In the genomic region with DNA sequence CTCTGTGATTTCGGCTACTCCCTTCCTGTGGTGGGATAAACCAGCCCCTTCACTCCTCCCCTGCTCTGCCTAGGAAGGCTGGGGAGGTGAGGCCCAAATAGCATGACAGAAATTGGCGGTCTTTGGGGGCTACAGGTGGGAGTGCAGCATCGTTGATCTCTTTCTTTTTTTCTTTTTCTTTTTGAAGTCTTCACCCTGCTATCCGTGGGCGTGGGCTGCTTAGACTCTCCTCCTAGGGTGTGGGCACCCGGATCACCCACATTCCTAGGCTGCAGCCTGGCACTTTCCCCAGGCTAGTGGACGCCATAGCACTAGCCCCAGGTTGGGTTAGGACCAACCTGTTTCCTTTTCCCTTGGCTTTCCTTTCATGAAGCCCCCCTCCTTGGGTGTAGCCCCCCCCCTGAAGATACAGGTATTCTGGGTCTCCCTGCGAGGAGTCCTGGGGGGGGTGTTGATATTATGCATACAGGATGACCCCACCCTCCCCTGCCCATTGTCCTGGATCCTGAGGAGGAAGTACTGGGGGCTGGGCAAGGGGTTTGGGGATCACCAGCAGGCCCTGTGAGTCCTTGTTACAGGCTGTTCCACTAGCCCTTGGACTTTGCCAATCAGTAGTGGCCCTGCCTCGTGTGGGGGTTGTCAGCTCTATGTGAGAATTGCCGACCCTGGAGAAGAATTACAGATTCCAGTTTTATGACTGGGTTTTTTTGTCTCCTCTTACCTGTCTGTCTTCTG, we compare ENCODE assay signal across 8 mouse cellular contexts. TPM values are rescaled to one million over a fixed set of nuclear protein-coding genes. Genes with fewer than 3 reads are reported as not detected.
A peak's percentile ranks its signal among the peaks of the same experiment; 100 is the strongest.
DNase-seq lines count a peak whose midpoint lies in the region; ATAC-seq and TF ChIP-seq lines count a peak whose summit lies in the region.

No protein-coding gene starts in this region.

- peak; percentile 13 for DNase-seq in CD4-positive, CD25-positive, alpha-beta regulatory T cell, adult 2 months (ENCODE audit: low read depth, low spot score)
- DNase-seq in G1E (ENCODE audit: low spot score): peak; percentile 16
- DNase-seq in right cerebral cortex, postnatal 4 days: no peak
- DNase-seq in layer of hippocampus, adult 9-10 months (ENCODE audit: low spot score): no peak

- peak overlapping the region; percentile 98 for H3K9ac ChIP-seq in heart, embryonic 14.5 days (ENCODE audit: low read length)
- H3K9ac ChIP-seq in limb, embryonic 13.5 days: peak overlapping the region; percentile 93
- H3K9ac ChIP-seq in neural tube, embryonic 13.5 days: peak overlapping the region; percentile 94

- peak overlapping the region; percentile 82 for H3K4me3 ChIP-seq in G1E (ENCODE audit: low read depth, low read length)
- peak overlapping the region; percentile 93 to 97 for H3K4me3 ChIP-seq in heart, embryonic 14.5 days (ENCODE audit: control insufficient read depth in 1 of 2, insufficient read depth in 1 of 2, low read depth in 1 of 2, low read length in 2 of 2)
- peak overlapping the region; percentile 85 for H3K4me3 ChIP-seq in limb, embryonic 13.5 days
- peak overlapping the region; percentile 89 for H3K4me3 ChIP-seq in neural tube, embryonic 13.5 days

- TF ChIP-seq CTCF in G1E (IDR thresholded peaks at IDR 0.05; ENCODE audit: low read depth, low read length): no peak

- H3K9me3 ChIP-seq in G1E (replicated peaks): no peaks in the 10 kb centered on the region
- H3K9me3 ChIP-seq in heart, embryonic 14.5 days (ENCODE audit: control insufficient read depth, low read length): no peaks in the 10 kb centered on the region
- no peaks in the 10 kb centered on the region for H3K9me3 ChIP-seq in limb, embryonic 13.5 days
- H3K9me3 ChIP-seq in neural tube, embryonic 13.5 days: no peaks in the 10 kb centered on the region

- peak overlapping the region; percentile 92 for H3K4me2 ChIP-seq in heart, embryonic 14.5 days (ENCODE audit: low read length)
- peak overlapping the region; percentile 83 for H3K4me2 ChIP-seq in limb, embryonic 13.5 days (replicated peaks)
- peak overlapping the region; percentile 89 for H3K4me2 ChIP-seq in neural tube, embryonic 13.5 days

- no peak for ATAC-seq in CD4-positive, CD25-positive, alpha-beta regulatory T cell, adult 4 months
- ATAC-seq in G1E (ENCODE audit: extremely low read depth, insufficient number of reproducible peaks, low FRiP score, poor library complexity, severe bottlenecking): no peak
- ATAC-seq in heart, embryonic 14.5 days (ENCODE audit: insufficient number of reproducible peaks, insufficient read depth, low FRiP score, low read depth): no peak
- no peak for ATAC-seq in limb, embryonic 13.5 days (ENCODE audit: low FRiP score, low read depth)
- ATAC-seq in neural tube, embryonic 13.5 days (ENCODE audit: low read depth): no peak

- H3K4me1 ChIP-seq in G1E (ENCODE audit: insufficient read depth, low read depth, low read length): peaks cover 27% of the 10 kb centered on the region
- H3K4me1 ChIP-seq in heart, embryonic 14.5 days (ENCODE audit: control insufficient read depth in 2 of 2, insufficient read depth in 2 of 2, low read length in 2 of 2): peaks cover 16 to 31% of the 10 kb centered on the region in 2 experiments
- peaks cover 27% of the 10 kb centered on the region for H3K4me1 ChIP-seq in limb, embryonic 13.5 days
- peaks cover 28% of the 10 kb centered on the region for H3K4me1 ChIP-seq in neural tube, embryonic 13.5 days (replicated peaks)

- H3K27ac ChIP-seq in heart, embryonic 14.5 days (replicated peaks in 1 of 2; ENCODE audit: control insufficient read depth in 1 of 2, insufficient read depth in 1 of 2, low read depth in 2 of 2, low read length in 2 of 2): peak overlapping the region; percentile 84 to 98
- 0 out of 2 replicates have a peak overlapping the region, but pooled peaks have one; percentile 93 for H3K27ac ChIP-seq in limb, embryonic 13.5 days
- no peak overlapping the region for H3K27ac ChIP-seq in neural tube, embryonic 13.5 days (replicated peaks)

- peaks cover 43% of the 10 kb centered on the region for H3K36me3 ChIP-seq in G1E (replicated peaks)
- H3K36me3 ChIP-seq in heart, embryonic 14.5 days (ENCODE audit: control insufficient read depth, insufficient read depth, low read length): peaks cover 34% of the 10 kb centered on the region
- H3K36me3 ChIP-seq in limb, embryonic 13.5 days: peaks cover 40% of the 10 kb centered on the region
- peaks cover 33% of the 10 kb centered on the region for H3K36me3 ChIP-seq in neural tube, embryonic 13.5 days

- WGBS in heart, embryonic 14.5 days: 6% methylated on average over 10 of the region's 10 CpGs
- WGBS in limb, embryonic 13.5 days: 8% methylated on average over 10 of the region's 10 CpGs
- WGBS in neural tube, embryonic 13.5 days: 11% methylated on average over 10 of the region's 10 CpGs

- no peaks in the 10 kb centered on the region for H3K27me3 ChIP-seq in G1E (ENCODE audit: insufficient read depth, low read length)
- H3K27me3 ChIP-seq in heart, embryonic 14.5 days (ENCODE audit: control insufficient read depth, insufficient read depth, low read length): no peaks in the 10 kb centered on the region
- H3K27me3 ChIP-seq in limb, embryonic 13.5 days: no peaks in the 10 kb centered on the region
- H3K27me3 ChIP-seq in neural tube, embryonic 13.5 days: no peaks in the 10 kb centered on the region

RNA-seq across cellular contexts. Expression of gene Kif1c, which starts 1.0 kb away (rescaled TPM):
- polyA plus RNA-seq in CD4-positive, CD25-positive, alpha-beta regulatory T cell, adult 4 months (2017; shearing (Covaris generic)): 1 to 10 TPM; 1.0 to 1.1 TPM
- 11.6 and 11.7 TPM in 2 replicates for total RNA-seq in G1E (2014; fragmentation: Nextera tagmentation)
- 12.3 and 13.9 TPM in 2 replicates for total RNA-seq in G1E (2017)
- 30.4 and 38.8 TPM in 2 replicates for polyA plus RNA-seq in G1E (2012)
- polyA plus RNA-seq in heart, embryonic 14.5 days (2014; fragmentation: Nextera tagmentation; extraction: Ambion mirVana): 13.9 and 18.9 TPM in 2 replicates
- 3.4 and 3.6 TPM in 2 replicates for polyA plus RNA-seq in limb, embryonic 13.5 days (2015; fragmentation: Nextera tagmentation; extraction: Ambion mirVana)
- 1.5 TPM in 2 replicates for polyA plus RNA-seq in neural tube, embryonic 13.5 days (2015; fragmentation: Nextera tagmentation; extraction: Ambion mirVana)

RNA-seq across cellular contexts. Expression of gene Inca1, which starts 1.4 kb away (rescaled TPM):
- polyA plus RNA-seq in CD4-positive, CD25-positive, alpha-beta regulatory T cell, adult 4 months (2017; shearing (Covaris generic)): 1 to 10 TPM in 1 of 2 experiments, under 1 TPM in 1; 0.30 to 1.2 TPM
- total RNA-seq in G1E (2014; fragmentation: Nextera tagmentation) (3.7 and 5.2 TPM in 2 replicates), G1E (2017) (0.93 and 1.2 TPM in 2 replicates)
- polyA plus RNA-seq in G1E (2012): 0.24 and 0.36 TPM in 2 replicates
- polyA plus RNA-seq in heart, embryonic 14.5 days (2014; fragmentation: Nextera tagmentation; extraction: Ambion mirVana): 2.1 and 2.7 TPM in 2 replicates
- polyA plus RNA-seq in limb, embryonic 13.5 days (2015; fragmentation: Nextera tagmentation; extraction: Ambion mirVana): 1.6 and 1.8 TPM in 2 replicates
- polyA plus RNA-seq in neural tube, embryonic 13.5 days (2015; fragmentation: Nextera tagmentation; extraction: Ambion mirVana): 0.75 and 1.1 TPM in 2 replicates

RNA-seq across cellular contexts. Expression of gene Camta2, which starts 13.5 kb away (rescaled TPM):
- polyA plus RNA-seq in CD4-positive, CD25-positive, alpha-beta regulatory T cell, adult 4 months (2017; shearing (Covaris generic)): 10 to 100 TPM; 12.2 to 15.8 TPM
- total RNA-seq in G1E (2014; fragmentation: Nextera tagmentation) (21.1 and 25.4 TPM in 2 replicates), G1E (2017) (3.5 and 5.3 TPM in 2 replicates)
- polyA plus RNA-seq in G1E (2012): 14.7 and 21.2 TPM in 2 replicates
- polyA plus RNA-seq in heart, embryonic 14.5 days (2014; fragmentation: Nextera tagmentation; extraction: Ambion mirVana): 13.7 and 13.8 TPM in 2 replicates
- 11.8 and 15.1 TPM in 2 replicates for polyA plus RNA-seq in limb, embryonic 13.5 days (2015; fragmentation: Nextera tagmentation; extraction: Ambion mirVana)
- polyA plus RNA-seq in neural tube, embryonic 13.5 days (2015; fragmentation: Nextera tagmentation; extraction: Ambion mirVana): 16.9 and 19.5 TPM in 2 replicates

RNA-seq across cellular contexts. Expression of gene Spag7, which starts 32.2 kb away (rescaled TPM):
- 100 to 1,000 TPM; 126 to 132 TPM for polyA plus RNA-seq in CD4-positive, CD25-positive, alpha-beta regulatory T cell, adult 4 months (2017; shearing (Covaris generic))
- total RNA-seq in G1E (2014; fragmentation: Nextera tagmentation) (64.2 and 66.9 TPM in 2 replicates), G1E (2017) (64.6 and 81.5 TPM in 2 replicates)
- polyA plus RNA-seq in G1E (2012): 152 and 196 TPM in 2 replicates
- 177 TPM in 2 replicates for polyA plus RNA-seq in heart, embryonic 14.5 days (2014; fragmentation: Nextera tagmentation; extraction: Ambion mirVana)
- polyA plus RNA-seq in limb, embryonic 13.5 days (2015; fragmentation: Nextera tagmentation; extraction: Ambion mirVana): 159 and 165 TPM in 2 replicates
- polyA plus RNA-seq in neural tube, embryonic 13.5 days (2015; fragmentation: Nextera tagmentation; extraction: Ambion mirVana): 169 and 172 TPM in 2 replicates

RNA-seq across cellular contexts. Expression of gene Eno3, which starts 44.4 kb away (rescaled TPM):
- polyA plus RNA-seq in CD4-positive, CD25-positive, alpha-beta regulatory T cell, adult 4 months (2017; shearing (Covaris generic)): 10 to 100 TPM; 32.6 to 32.7 TPM
- 19.0 and 25.3 TPM in 2 replicates for total RNA-seq in G1E (2014; fragmentation: Nextera tagmentation)
- total RNA-seq in G1E (2017): 21.9 and 24.5 TPM in 2 replicates
- 3.1 and 5.7 TPM in 2 replicates for polyA plus RNA-seq in G1E (2012)
- 468 and 495 TPM in 2 replicates for polyA plus RNA-seq in heart, embryonic 14.5 days (2014; fragmentation: Nextera tagmentation; extraction: Ambion mirVana)
- polyA plus RNA-seq in limb, embryonic 13.5 days (2015; fragmentation: Nextera tagmentation; extraction: Ambion mirVana): 52.3 and 57.1 TPM in 2 replicates
- polyA plus RNA-seq in neural tube, embryonic 13.5 days (2015; fragmentation: Nextera tagmentation; extraction: Ambion mirVana): 9.4 and 14.9 TPM in 2 replicates

Comparison
In these comparisons a context has a peak if more than half of its experiments do, and no peak if none do; other contexts are left out.
1. DNase-seq: peak in CD4-positive, CD25-positive, alpha-beta regulatory T cell, adult 2 months (single experiment) and G1E (single experiment); none in right cerebral cortex, postnatal 4 days (single experiment) and layer of hippocampus, adult 9-10 months (single experiment).
2. Peak in every context shown above with its lines, with median percentiles within 50 percentile points of each other: H3K4me3 ChIP-seq, H3K4me2 ChIP-seq and H3K9ac ChIP-seq.